Mouse (Mus musculus) inflammation-experienced regulatory T-cells, adult 6 months (primary cell): ENCODE results near the gene Wdfy3. TPM values are rescaled to one million over a fixed set of nuclear protein-coding genes. Genes with fewer than 3 reads are reported as not detected.
"Not testable (repeated sequence)": the region's sequence is repeated elsewhere in the genome, so short reads cannot be mapped to it uniquely, and the experiment has no call there.

Experiments
- ATAC-seq: one replicate; pipeline ENCODE4 v1.8.0; 2017
- polyA plus RNA-seq, 3 experiments: library from polyadenylated mRNA; unstranded; fragments of 100-300 nt; shearing (Covaris generic); gene quantifications; one replicate each; pipeline ENCODE4 v1.2.1; 2017

The Wdfy3 gene
- polyA plus RNA-seq, 3 experiments from 2014 or later, result not detected

DNA sequence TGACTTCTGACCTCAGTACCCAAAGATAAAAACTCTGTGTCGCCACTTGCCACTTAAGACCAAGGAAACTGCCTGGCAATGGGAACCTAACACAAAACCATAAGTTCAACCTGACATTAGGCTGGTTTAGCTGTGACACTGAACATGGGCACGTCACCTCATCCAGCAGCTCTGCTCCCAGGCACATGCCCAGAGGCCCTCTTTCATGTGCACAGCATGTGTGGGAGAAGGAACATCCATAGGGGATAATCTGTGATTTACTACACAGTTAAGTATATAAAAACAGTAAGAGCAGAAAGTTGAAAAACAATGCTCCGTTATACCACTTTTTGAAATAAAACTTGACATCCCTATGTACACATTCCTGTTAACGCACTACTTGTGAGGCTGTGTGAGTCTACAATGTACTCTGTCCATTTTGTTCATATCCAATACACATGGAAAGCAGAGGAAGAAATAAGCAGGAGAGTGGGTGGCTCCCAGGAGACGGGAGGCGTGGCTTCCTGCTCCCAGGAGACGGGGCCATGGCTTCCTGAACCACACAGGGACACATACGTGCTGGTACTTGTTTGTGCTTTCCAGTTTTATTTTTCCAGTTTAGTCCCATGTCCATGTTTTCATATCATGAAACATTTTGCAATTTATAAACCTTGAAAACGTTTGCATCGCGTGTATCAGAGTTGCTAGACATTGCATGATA is 73.5 kb downstream of the Wdfy3 start:
- ATAC-seq, result no peak

DNA sequence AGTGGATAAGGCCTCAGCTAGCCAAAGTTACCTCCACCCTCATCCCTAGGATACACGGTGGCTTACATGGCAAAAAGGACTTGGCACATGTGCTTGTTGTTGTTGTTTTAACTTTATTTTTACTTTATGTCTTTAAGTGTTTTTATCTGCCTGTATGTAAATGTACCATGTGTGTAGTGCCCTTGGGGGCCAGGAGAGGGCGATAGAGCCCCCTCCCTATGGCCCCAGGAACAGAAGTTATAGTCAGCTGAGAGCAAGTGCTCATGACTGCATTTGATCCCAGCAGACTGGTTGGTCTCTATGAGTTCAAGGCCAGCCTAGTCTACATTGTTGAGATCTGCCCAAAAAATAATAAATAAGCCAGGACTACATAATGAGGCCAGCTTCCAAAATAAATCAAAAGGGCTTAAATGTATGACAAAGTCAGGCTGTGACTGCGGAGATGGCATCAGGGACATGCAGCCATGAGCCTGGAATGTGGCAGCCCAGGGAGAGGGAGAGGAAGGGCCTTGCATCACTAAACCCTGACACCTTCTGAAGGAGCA is 74.2 kb downstream of the Wdfy3 start:
- no peak for ATAC-seq

DNA sequence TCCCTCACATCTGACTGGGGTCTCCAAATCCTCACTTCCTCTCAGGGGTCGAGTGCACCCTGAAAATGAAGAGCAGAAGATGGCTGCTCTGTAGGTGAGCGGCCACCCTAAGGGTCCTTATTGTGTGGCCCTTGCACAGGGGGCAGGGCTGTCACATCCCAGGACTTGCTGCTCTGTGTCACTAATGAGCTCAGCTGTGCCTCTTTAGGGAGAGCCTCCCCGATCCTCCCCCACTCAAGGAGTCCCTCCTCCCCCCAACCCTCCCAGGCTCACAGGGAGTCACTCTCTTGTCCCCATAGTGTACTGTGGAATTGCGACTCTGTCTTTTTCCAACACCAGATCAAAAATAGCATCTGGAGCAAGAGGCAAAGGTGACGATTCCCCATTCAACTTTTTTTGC is 75.7 kb downstream of the Wdfy3 start:
- ATAC-seq, result no peak

DNA sequence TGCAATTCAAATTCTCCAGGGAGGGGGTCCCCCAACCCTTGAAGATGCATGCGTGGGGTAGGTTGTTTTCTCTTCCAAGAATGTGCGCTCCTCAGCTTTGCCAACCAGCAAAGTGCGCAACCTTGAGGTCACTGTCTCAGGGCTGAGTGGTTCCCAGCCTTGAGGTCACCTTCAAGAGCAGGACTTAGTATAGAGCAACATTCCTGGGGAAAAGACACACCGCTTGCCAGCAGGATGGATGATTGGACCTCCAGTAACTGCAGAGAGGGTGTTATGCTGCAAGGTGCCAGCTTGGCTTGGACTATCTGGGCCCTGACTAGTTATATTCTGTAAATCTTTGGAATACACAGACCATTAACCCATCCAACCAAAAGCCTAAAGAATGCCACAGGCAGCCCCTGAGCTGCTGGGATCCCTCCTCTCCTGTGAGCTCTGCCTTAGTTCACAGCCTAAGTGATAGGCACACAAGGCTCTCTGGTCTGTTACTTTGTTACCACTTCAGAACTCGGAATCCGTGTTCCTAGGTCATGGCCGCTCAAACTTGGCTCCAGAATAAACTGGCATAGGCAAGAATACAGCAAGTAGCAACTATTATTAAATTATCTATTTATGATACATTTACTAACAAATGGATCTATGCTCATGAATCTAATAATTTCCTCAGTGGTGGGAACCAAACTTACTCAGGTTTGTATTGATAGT is 76.6 kb downstream of the Wdfy3 start:
- no peak for ATAC-seq

DNA sequence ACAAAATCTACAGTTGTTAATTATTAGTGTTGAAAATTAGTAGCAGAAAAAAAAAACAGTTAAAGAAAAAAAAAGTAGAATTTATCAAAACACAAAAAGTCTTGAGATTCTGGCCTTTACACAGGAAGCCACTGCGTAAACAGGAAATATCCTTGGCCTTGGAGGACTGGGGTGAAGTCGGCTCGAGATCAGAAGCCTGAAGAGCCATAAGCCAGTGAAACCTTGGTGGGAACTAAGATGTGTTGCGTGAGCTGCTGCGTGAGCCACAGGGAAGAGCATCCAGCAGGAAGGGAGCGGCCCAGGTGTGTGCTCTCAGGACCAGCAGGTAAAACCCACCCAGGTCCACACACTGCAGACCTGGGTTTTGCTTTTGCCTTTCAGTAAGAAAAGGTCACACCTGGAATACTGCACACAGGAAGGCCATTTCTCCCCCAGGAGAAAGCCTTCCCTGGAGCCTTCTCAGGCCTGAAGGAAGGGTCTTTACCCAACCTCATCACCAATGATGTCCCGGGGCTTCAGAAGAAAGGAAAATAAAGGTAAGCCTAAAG is 79.3 kb downstream of the Wdfy3 start:
- no peak for ATAC-seq

DNA sequence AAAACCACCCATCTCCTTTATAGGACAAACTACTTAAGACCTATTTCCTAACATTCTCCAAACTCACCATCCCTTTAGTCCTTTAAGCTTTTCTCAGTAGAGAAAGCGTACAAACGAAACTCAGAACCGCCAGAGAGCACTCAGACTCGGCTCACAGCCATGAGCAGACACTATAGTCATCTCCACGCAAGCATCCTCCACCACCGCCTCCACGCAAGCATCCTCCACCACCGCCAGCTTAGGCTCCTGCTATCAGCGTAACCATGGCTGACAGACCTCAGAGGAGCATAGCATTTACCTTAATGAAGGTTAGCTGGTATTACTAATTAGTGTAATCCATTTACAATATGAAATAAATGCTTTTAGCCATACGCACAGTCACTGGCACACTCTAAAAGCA is 81.2 kb downstream of the Wdfy3 start:
- ATAC-seq, result no peak

DNA sequence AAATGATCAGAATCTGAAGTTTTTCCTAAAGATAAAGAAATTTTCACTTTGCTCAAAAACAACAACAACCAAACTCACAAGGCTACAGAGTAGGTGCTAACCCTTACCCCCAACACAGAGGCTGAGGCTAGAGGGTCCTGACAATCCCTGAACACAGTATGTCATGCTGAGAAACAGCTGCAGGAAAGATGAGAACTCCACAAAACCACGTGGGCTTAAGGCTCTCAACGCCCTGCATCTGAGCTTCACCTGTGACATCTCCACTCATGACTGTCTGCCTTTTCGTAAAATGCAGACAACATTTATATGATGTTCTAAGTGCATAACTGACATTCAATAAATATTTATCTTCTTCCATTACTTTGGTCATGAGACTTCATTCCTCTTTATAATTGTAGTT is 83.0 kb downstream of the Wdfy3 start:
- ATAC-seq, result no peak

DNA sequence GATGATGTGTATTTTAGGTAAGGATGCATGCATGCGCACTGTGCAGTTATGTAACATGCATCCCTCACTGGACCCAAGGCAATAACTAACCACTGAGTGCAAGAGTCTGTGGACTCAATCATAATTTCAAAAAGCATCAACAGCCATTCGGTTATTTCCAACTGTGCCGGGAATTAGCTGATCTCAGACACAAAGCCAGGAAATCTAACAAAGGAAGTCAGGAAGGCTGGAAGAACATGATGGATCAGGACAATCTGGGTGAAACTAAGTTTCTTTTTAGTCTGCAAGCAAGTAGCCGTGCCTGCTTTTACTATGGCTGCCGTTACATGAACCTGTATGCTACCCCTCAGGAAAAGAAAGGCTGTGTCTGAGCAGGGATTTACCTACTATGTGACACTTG is 87.5 kb downstream of the Wdfy3 start:
- ATAC-seq, result no peak

DNA sequence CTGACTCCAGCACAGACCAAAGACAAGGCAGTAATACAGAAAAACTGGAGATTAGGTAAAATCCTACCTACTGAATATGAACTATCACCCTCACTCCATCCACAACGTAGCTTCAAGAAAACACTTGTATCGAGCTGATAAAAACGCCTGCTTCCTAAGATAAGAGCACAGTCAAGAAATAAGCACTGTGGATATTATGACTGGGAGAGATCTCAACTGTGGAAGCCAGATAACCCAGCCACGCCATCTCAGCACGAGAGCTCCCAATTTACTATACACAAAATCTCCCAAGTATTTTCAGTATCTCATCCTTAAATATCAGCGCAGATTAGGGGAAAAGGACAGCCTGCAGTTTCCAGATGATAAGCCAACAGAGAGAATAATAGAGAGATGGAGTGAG is 90.1 kb downstream of the Wdfy3 start:
- no peak for ATAC-seq

DNA sequence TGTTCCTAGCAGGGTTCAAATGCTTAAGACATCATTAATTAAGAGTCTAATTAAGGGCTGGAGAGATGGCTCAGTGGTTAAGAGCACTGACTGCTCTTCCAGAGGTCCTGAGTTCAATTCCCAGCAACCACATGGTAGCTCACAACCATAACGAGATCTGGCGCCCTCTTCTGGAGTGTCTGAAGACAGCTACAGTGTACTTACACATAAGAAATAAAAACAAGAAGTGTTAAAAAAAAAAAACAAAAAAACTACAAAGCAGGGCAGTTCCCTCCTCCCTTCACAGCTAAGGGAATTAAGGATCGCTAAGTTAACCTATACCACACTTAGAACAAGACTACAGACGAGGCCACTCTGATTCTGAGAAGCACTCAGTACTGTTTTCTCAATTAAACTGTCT is 97.1 kb downstream of the Wdfy3 start:
- not testable (repeated sequence) for ATAC-seq

DNA sequence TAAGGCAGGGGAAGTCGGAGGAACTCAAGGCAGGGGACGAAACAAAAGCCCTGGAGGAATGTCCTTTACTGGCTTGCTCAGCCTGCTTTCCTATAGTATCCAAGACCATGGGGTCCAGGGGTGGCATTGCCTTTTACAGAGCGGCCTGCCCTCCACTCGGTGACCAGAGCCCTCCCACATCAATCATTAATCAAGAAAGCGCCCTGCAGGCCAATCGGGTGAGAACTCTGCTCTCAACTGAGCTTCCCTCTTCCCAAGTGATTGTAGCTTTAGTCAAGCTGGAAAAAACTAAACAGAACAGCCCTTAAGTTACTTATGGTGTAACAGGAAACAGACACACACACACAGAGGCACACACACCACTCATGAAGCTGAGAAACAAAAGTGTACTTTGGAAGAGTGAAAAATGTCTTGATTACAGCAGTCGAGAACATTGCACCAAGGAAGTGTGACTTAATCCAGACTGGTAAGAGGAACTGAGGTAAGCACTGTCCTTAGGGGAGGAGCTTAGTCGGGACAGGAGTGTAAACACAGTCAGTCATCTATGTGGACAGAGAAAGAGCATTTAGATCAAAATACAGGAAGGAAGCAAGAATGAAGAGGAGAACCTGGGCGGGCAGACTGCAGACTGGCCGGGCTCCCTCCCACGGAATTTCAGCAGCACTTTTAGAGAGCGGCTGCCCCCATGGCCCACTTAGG is 101.4 kb downstream of the Wdfy3 start:
- ATAC-seq, result no peak

DNA sequence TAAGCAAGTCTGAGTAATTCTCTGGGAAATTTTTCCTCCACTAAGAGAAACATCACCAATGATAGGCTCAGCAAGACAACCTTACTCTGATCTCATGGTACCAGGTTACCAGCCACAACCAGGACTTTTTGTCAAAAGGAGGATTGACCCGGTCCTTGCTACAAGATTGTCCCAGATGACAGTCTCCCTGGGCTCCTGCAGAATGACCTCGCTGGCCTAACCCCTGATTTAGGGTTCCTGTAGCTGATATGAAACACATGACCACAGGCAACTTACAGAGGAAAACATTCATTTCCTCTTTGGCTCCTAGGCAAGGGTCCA is 101.9 kb downstream of the Wdfy3 start:
- ATAC-seq, result no peak

DNA sequence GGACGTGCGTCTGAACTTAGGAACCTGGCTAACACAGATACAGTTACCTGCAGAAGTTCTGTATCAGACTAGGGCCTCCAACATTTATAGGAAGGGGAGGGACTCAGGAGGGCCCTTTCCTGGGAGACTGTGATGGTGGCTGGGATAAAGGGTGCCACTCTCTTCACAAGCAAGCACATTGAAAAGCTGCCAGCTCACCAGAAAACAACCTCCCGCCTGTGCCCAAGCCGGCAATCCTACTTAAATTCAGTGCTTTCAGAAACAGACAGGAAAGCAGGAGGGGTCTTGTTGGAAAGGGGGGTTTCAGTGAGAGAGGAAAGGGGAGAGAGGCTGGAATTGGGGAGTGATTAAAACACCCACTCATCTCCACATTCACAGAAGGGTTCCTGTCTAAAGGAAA is 106.9 kb downstream of the Wdfy3 start:
- ATAC-seq, result no peak

DNA sequence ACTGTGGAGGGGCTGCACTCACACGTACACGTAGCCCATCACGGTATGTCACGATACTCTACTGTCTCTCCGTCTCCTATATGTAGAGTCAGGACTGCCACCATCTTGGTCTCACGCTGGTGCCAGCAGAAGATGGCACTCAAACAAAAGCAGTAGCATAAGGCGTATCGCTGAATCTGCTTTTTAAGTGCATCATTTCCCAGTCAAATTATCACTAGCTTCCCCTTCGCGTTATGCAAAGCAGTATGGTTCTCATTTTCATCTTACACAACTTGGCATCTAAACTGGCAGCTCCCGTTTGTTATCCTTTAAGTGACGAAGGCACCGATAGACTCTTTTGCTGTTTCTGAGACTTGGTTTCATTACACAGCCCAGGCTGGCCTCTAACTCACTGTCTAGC is 110.4 kb downstream of the Wdfy3 start:
- no peak for ATAC-seq

DNA sequence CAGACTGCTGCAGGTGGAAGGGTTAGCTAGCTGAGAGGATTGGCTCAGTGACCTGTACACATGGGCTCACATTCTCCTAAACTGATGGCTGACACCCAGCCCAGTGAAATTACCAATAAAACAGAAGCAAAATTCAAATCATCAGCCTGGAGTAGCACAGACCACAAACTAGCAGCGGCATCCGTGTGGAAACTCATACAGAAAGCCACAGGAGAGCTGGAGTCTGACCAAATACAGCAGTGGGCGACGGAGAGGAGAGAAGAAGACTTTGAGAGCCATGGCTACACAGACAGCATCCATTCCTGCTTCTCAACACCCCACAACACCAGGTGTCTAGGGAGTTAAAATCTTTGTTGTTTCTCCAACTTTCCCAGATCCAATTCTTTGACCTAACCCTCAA is 110.8 kb downstream of the Wdfy3 start:
- ATAC-seq, result no peak

DNA sequence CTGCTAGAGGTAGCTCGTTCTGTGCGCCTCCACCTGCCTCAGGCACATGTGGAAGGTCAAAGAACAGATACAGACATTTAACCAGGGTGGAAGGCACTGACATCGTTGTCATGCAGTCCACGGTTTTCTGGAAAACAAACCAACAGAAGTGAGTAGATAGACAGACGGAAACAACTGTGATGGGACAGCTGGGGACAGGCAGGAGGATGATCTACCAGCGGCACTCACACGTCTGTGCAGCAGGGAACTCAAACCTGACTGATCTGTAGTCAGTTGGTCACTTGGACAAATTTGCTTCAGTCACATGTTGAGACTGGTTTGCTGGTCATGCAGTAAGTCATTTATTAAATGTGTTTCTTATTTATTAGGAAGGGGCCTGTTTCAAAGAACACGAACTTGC is 112.3 kb downstream of the Wdfy3 start:
- no peak for ATAC-seq

DNA sequence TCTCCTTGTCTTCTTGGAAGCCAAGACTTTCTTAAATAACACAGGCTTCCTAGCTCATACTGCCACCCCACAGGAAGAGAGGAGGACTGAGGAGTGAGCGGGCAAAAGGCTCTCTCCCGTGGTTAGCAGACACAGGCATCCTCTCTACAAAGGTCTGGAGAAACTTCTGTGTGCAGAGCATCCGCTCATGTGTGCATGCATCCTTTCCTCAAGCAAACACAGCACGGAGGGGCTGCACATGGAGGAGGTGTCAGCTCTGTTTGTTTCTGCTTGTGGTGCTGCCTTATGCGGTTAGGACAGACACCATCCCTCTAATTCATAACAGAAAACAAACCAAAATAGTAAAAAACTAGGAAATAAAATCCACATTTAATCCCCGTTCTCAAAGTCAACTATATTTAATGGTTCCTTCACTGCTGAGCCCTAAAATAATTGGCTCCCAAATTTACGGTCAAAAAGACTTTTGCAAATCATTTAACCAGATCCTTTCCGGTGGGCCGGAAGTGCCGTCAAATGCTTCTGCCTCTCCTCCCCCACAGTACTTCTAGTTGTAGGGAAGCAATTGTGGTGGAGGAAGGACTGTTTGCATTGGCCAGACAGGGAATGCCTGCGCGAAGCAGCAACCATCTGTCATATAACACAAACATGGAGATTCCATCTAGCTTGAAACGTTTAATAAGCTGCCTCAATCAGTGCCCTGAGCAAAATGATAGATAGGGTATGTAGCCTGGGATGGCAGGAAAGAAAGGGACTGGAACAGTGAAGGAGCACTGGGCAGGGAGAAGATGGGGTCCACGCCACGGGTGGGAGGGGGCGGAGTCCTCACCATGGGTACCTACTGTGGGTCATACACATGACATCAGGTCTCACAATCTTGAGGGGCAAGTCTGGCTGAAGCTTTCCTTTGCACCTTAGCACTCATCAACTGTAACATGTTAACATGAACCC is 115.1 kb downstream of the Wdfy3 start:
- no peak for ATAC-seq

DNA sequence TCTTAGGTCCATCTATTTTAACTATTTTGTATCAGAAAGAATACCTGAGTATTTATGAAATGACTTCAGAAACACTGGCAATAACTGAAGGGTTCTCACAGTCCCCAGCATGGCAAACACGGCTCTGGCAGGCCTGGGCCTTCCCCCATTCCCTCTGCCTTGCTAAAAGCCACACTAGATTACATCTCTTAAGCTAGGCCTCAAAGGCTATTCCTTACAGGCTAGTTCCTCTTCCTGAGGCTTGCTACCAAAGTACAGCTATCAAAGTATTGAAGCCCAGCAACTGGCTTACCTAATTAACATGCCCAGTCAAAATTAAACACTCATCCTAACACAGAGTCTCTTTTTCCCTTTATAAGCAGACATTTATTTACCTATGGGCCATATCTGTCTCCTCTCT is 117.8 kb downstream of the Wdfy3 start:
- no peak for ATAC-seq

DNA sequence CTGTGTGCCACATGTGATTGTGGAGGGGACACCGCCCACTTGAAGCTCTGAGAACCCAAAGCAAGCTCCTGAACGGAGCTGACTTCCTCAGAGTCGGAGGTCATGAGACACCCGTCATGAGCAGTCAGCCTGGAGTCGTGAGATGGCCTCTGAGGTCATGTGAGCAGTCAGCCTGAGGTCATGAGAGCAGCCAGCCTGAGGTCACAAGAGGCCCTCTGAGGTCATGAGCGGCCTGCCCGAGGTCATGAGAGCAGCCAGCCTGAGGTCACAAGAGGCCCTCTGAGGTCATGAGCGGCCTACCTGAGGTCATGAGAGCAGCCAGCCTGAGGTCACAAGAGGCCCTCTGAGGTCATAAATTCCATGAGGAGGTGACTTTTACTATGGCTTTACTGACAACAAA is 120.4 kb downstream of the Wdfy3 start:
- ATAC-seq, result no peak

DNA sequence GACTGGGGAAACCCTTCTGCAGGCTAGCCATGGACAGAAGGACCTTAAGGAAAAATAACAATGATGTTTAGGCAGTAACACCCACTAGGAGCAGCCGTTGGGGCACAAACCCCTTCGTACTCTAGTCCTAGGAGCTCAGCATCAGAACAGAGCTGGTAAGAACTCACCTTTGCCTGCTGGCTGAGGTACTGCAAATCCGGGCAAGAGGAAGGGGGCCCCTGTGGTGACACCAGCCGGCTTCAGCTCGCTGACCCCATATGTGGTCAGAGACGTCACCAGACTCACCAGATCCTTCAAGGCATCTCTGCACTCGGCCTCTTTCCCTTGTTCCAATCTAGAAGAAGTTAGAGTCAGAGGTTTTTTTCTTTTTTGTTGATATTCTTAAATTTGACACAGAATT is 121.1 kb downstream of the Wdfy3 start:
- ATAC-seq, result no peak

DNA sequence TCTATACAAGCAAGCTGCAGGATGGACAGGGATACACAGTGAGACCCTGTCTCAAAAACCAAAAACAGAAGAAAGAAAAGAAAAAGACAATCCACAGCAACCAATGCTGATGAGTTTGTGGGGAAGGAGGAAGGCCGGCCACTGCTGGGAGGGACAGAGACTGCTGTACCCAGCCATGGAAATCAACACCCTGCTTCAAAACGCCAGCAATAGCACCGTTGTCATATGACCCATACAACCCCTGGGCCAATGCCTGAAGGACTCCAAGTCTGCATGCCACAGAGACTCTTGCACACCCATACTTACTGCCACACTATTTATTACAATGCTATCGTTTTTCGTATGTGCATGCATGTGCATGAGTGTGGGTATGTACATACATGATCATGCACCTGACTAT is 124.0 kb downstream of the Wdfy3 start:
- ATAC-seq, result no peak

DNA sequence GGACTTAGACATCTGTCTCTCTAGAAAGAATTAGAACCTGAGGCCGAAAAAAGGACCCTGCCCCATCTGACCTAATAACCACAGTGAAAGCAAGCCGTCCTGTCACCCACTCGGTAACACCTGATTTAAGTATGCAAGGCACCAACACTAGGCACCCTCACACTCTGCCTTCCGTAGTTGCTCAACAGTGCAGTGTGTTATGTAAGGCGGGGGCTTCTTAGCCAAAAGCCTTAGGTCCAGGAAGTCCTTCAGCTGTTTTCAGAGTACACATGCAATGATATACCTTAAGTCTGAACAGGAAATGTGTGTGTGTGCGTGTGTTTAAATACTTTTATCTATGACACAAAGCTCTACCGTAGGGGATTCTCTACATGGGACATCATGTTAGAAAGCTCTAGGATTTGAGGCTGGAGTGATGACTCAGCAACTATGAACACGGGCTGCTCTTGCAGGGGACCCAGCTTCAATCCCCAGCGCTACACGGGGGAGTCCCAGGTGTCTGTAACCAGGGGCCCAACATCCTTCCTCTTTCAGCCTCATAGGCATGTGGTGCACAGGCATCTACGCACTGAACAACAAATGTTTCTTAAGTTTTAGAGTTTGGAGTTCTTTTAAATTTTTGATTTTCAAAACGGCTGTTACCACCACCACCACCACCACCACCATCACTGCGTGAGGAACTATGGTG is 131.7 kb downstream of the Wdfy3 start:
- ATAC-seq, result no peak
